Mouse (Mus musculus): Measurements from ENCODE around the gene Ptpn18.
A peak's percentile ranks its signal among the peaks of the same experiment; 100 is the strongest.

Ptpn18 gene

DNA sequence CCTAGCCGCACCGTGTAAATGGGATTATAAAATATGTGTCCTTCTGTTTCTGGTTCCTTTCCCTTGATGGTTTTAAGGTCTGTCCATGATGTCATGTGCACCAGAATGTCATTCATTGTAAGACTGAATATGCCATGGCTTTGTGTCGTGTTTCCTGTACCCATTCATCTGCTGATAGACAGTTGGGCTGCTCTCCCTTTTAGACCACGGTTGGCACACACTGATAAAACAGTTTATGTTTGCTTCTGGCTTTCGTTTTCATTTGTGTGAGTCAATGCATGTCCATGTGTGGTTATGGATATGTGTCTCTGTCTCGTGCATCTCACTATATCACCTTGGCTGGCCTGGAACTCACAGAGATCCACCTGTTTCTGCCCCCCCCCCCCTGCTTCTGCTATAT, 5.9 kb downstream of the Ptpn18 start:
- DNase-seq (ENCODE audit: low spot score) = no peak

DNA sequence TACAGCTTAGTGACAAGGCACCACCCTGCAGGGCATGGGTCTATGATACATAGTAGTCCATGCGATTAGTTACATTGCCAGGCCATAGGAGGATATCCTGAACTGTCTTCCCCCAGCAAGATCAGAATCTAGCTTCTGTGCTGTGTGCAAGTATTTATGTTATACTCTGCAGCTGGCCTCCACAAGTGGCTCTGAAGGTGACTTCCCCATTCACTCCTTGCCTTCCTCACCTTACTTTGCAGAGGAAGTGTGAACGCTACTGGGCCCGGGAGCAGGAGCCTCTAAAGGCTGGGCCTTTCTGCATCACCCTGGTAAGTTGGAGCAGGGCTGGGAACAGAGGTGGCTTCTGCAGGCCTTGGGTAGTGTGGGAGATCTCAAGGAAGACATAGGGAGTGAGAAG, 8.5 kb downstream of the Ptpn18 start:
- DNase-seq (ENCODE audit: low spot score) = no peak

DNA sequence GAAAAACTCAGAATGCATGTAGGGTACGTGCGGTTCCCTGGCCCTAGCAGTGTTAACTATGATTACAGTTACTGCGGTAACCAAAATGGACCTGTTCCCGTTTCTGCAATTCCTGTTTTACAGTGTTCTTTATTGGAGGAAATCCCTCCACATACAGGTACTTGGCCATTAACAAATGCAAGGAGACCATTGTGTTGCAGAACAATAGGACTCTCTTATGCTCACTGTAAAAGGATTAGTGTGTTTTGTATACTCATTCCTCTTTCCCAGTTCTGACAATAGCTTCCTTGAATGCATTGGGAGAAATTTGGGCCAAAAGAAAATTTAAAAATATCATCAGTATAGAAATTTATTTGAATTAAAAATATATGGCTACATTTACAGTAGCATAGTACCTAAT, 8.9 kb downstream of the Ptpn18 start:
- no peak for DNase-seq (ENCODE audit: low spot score)

DNA sequence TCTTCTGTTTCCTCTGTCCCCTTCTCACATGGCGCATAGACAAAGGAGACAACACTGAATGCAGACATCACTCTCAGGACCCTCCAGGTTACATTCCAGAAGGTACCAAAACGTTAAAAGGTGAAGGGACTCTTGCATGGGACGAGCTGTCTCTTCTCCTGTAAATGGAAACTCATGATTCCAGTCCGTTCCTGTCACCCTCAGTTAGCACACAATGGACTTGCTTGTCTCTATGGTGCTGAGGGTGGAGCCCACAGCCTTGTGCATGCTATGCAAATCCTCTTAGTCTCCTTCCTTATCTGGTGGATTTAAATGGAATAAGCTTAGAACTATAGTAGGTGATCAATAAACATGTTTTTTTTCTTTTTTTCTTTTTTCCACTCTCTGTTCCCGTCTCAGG, 10.2 kb downstream of the Ptpn18 start:
- no peak for DNase-seq (ENCODE audit: low spot score)

DNA sequence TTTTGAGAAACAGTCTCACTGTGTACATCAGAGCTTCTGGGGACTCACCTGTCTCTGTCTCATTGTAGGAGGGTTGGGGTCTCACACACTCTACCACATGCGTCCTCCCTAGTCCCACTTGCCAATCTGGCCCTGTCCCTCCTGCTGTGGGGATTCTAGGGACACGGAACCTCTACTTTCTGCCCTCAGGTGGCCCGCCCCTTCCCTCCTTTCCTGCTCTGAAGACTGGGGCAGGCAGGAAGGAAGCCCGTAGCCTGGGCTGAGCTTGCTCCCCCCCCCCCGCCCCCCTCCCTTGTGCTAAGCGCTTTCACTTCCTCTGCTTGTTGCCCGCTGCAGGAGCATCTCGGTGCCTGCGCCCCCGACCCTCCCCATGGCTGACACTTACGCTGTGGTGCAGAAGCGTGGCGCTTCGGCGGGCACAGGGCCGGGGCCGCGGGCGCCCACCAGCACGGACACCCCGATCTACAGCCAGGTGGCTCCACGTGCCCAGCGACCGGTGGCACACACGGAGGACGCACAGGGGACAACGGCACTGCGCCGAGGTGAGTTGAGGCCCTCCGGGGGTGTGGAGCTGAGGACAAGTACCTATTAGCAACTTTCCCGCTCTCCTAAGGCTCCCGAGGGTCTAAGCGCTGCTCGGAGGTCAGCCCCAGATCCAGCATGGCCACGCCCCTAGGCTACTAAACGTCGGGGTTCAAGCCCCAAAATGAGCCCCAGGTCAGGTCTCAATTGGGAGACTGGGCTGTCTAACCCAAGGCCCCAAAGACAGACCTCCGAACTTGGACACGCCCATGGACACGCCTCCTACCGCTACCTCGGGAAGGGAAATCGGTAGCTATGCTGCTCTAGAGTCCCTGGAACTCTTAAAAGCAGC, 13.1 kb downstream of the Ptpn18 start:
- DNase-seq (ENCODE audit: low spot score) = peak; percentile 72

DNA sequence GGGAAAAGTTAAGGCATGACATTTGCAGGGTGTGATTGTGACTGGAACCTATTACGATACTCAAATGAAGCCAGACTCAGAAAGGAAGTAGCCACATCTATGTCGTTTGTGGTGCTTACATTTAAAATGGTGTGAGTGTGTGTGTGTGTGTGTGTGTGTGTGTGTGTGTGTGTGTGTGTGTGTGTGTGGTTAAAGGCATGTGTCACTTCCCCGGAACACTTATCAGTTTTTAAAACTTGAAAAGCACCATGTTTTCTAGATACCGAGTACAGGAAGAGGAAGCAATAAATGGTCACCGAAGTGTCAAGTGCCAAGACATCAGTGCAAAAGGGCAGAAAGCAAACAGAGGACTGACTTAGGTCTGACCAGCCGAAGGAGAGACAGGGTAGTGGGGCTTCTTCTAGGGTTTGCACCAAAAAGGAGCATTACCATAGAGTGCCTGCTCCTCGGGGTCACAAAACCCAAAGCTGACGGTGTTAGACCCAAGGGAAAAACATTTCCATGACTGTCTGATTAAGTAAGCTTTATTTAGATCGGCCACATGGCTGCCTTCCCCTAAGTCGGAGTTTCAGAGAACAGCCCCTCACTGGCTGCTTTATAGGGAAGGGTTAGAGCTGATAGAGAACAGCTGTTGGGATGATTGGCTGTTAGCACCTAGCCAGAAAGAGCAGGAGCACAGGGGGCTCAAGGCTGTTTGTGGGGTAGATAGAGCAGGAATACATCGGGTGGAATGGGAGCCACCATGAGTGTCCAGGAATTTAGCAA, 19.5 kb downstream of the Ptpn18 start:
- DNase-seq (ENCODE audit: low spot score) = peak; percentile 60

DNA sequence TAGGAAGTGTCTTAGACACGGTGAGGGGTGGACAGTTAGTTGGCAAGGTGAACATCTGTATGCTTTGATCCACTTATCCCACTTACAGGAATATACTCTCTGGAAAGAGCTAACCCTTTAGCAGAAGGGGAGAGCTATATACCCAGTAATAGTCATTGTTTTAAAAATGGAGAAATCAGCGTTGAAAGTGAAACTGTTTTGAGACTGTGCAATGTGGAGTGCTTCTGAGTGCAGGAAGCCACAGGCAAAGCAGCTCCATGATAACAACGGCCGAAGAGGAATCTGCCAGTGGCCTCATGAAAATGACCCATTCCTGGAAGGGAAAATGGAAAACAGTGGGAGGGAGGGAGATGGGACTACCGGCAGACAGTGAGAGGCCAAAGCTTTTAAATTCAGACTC, 21.2 kb downstream of the Ptpn18 start:
- DNase-seq (ENCODE audit: low spot score) = no peak

DNA sequence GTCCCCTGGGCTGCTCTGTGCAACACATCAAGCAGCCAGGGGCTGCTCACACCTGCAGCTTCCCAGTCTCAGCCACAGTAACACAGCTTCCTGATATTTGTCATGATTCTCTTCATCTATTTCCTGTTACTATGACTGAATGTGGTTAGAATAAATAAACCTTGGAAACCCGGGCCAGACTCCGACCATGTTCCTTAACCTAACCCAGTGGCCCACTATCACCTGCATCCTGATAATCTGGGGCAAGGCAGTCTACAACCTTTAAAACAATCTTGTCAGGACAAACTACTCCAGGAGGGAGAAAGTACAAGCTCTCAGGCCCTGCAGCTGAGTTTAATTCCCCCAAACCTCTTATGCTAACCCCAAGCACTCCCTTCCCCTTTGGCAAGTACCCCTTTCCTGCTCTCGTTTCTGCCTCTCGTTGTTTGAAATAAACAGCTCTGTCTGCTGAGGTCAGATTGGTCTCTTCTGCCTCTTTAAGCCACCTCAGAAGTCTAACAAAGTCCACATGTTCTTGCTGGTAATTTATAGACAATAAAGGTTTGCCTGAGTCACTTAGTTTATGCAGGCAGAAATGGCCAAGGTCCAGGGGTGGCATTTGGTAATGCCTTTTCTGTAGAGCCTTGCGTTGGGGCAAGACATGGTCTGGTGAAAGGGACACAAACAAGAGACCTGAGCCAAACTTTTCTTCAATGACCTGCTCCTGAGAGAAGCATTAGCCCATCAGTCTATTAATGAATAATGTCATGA, 22.5 kb downstream of the Ptpn18 start:
- no peak for DNase-seq (ENCODE audit: low spot score)

DNA sequence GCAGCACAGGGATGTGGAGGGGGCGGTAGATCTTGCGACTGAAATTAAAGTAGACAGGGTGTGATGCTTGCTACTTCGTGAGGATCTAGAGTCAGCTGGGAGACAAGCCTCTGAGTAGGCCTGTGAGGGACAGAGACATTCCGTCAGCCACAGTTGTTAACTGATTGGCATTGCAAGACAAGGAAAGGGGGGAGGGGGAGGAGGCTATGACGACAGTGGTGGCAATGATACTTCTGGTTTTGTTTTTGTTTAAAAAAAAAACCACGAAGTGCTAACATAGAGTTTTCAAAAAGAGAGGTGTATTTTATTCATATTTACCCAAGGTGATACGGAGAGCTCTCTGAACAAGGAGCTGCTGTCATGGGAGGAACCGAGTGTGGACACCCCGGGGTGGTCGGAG, 24.9 kb downstream of the Ptpn18 start:
- peak; percentile 41 for DNase-seq (ENCODE audit: low spot score)

DNA sequence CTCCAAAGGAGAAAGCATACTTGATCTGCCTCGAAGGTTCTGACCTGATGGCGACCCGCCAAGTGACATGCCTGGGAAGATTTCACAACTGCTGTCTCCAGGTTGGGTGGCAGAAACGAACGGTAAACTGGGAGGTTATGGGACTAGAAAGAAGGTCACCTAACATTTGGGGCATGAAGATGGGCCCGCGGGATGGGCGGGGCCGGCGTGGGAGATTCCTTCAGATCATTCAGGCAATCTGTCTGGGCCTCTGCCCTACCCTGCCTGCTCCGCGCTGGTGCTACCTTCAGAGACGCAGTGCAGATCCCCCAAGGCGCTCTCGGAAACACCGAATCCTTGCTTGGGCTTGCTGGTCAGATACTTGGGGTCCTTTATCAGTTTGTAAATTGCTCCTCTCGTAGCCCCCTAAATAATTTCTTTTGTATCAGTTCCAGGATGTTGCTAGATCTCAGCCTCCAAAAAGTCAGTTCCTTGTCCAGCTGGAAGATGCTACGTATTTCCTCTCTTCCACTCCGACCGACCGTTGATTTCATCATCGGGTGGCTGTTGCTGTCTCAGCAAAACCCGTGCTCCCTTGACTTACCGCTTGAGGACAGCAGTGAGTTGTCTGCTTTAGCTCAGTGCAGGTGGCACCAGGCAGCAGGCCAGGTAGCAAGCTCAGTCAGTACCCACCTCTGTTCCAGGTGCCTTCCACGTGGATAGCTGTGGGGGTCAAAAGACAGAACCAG, 26.1 kb downstream of the Ptpn18 start:
- peak; percentile 72 for DNase-seq (ENCODE audit: low spot score)

DNA sequence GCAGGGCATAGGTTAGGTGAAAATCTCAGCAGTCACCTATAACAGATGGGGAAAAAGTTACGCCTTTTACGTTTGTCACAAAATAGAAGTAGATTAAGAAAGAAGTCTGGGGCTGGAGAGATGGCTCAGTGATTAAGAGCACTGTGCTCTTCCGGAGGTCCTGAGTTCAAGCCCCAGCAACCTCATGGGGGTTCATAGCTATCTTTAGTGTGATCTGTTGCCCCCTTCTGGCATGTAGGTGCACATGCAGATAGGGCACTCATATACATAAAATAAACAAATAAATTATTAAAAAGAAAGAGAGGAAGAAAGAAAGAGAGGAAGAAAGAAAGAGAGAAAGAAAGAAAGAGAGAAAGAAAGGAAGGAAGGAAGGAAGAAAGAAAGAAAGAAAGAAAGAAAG, 27.8 kb downstream of the Ptpn18 start:
- no peak for DNase-seq (ENCODE audit: low spot score)

DNA sequence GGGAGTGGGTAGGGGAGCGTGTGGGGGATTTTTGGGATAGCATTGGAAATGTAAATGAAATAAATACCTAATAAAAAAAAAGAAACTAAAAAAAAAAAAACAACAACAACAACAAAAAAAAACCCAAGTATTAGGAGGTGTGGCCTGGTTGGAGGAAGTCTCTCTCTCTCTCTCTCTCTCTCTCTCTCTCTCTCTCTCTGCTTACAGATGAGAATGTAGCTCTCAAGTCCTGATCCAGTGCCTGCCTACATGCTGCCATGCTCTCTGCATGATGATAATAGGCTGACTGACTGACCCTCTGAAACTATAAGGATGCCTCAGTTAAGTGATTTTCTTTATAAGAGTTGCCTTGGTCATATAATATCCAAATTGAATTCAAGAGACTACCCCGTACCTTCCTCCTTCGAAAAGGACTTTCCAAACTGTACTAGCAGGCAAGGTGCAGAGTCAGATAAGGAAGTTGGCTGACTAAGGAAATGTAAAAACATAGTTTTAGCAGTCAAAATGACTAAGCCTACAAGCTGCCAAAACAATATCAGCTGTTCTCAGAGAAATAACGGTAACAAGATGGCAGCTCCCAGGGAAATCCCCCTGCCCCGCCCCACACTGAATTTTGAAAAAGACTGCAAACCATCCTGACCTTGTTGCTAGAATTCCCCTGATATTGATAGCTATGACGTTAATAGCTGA, 30.4 kb downstream of the Ptpn18 start:
- no peak for DNase-seq (ENCODE audit: low spot score)

DNA sequence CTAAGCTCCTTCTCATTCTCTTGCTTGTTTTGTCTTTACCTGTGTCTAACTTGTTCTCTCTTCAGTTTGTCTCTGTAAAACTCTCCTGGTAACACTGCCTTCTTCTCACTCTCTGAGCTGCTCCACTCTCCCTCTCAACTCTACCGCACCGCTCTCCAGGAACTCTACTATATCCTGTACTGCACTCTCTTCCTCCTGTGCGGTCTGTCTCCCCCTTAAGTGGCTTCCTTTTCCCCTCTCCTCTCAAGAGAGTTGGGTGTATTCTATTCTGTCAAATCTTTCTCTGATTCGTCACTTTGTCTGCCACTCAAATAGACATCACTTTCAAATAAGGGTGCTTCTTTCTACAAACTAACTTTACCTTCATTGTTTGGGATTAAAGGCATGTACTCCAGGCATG, 31.9 kb downstream of the Ptpn18 start:
- DNase-seq (ENCODE audit: low spot score) = no peak

DNA sequence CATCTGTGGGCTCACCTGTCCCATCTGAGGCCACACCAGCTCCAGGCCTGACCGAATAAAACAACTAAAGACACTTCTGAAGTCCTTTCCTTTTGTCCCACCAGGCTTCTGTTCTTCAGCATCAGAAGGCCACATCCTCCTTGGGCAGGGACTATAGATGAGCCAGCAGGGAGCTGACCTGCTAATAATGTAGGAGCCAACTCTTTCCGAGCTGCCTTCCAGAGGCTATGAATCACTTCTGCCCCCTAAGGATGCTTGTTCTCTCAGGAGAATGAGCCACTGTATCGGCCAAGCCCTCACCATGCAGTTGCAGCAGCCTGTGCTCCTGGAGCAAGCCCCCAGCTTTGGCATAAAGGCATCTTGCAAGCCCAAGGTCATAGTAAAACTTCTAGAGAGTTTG, 43.4 kb downstream of the Ptpn18 start:
- DNase-seq (ENCODE audit: low spot score) = no peak

DNA sequence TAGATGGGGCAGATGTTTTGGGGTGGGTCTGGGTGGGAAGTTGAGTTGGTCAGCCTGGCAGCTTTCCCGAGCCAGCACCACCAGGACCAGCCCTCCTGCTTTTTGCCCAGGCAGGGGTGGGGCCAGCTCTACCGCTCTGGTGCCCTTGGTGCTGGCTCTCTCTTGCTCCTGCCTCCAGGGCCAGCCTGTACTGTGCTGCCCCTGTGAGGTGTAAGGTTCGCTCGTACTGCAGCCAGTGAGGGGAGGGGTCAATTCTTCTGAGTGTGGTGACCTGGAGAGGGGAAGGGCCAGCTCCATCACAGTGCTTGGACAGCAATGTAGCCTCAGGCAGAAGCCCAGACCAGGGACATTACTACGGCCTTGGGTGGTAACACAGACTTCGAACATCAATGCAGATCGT, 45.7 kb downstream of the Ptpn18 start:
- DNase-seq (ENCODE audit: low spot score) = no peak

DNA sequence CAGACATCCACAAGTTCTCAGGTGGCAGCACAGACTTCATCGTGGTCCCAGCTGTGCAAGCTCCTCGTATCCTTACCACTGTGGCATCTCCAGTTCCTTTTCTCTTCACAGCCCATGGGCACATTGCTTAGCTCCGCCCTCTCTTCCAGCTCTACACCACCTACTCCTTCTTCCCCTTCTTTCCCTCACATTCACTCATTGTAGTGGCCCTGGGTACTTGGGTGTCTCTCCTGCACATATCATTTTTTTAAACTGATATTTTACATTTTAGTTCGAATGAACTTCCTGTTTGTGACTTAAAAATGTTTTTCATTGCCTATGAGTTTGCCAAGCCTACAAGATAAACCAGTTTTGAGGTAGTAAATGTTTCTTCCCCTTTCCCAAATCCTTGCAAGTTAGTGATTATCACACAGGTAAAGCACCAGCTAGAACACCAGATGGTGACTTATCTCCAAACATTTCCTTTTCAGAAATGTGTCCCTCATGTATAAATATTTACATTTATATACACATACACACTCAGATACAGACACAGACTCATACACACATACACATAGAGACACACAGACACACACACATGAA, 46.5 kb downstream of the Ptpn18 start:
- DNase-seq (ENCODE audit: low spot score) = no peak

DNA sequence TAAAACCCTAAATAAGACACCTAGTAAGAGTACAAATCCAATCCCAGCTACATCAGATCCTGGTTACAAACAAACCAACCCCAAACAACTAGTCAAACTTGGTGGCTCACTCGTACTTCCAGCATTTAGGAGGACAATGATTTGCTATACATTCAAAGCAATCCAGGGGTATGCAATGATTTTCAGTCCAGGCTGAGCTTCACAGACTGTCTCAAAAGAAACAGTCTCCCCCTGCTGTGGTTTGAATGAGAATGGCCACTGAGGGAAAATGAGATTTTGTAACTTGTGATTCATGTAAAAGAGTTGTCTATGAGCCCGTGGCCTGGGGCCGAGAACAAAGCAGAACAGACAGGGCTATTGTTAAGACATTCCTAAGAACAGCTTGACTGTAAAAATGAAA, 48.4 kb downstream of the Ptpn18 start:
- DNase-seq (ENCODE audit: low spot score) = no peak

DNA sequence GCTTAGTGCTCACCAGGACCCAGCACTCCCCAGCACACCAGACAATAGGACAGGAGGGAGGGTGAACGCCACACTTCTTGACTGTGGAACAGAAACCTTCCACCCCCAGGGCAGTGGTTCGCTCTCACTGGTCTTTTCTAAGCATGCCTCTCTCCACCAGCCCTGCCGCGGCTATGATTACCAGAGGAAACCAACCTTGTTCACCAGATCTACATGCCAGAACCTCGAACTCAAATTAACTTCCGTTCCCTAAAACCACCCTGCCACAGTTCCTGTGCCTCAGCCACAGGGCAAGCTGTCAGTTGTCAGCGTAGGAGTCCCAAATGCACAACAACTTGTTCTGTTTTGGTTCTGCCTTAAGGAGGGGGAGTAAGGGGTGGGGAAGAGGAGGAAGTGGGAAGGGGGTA, 51.0 kb downstream of the Ptpn18 start:
- DNase-seq (ENCODE audit: low spot score) = peak; percentile 73

DNA sequence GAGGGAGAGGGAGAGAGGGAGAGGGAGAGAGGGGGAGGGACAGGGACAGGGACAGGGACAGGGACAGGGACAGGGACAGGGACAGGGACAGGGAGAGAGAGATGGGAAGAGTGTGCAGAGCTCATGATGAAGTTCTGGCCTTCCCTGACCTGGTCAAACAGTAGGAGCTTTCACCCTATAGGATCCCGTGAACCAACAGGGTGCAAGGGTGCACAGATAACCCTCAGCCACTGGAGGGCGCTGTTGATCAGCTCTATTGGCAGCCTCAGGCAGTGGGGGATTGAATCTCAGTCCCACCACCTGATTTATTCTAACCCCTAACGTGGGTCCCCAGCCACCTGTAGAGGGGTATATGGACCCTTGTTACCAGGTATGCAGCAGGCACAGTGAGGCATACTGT, 51.5 kb downstream of the Ptpn18 start:
- peak; percentile 63 for DNase-seq (ENCODE audit: low spot score)

DNA sequence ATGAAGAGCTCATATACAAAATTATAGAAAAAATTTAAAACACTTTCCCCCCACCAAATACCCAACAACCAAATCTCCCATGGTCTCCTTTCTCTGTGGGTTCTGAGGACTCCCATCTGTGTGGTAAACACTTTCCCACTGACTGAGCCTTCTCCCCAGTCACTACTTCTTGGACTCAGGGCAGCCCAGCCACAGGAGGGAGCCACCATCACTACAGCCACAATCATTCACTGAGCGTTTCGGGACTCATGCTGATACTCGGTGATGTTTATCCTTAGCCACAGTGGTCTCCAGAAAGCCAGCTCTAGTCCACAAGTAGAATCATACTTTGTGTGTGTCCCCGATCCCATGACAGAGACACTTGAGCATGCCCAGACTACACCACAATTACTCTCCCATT, 53.5 kb downstream of the Ptpn18 start:
- DNase-seq (ENCODE audit: low spot score) = no peak

DNA sequence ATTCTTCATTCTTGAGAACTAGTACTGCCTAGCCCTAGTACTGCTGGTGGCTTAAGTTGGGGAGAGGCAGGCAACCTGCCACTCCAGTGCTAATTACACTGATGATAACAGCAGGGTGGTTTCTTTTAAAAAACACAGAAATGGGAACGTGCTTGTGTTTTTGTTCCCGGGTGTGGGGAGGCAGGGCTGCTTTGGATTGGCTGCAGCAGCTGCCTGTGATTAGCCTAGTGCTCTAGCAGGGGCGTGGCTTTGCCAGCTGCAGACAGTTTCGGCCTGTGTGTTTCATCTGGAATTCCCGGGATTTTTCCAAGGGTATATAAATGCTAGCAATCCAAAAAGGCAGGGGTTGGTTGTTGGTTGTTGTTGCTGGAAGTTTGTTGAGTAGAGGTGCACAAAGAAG, 57.0 kb downstream of the Ptpn18 start:
- DNase-seq (ENCODE audit: low spot score) = no peak

Measured in T-cell, adult 2 months (primary cell).